Mouse (Mus musculus): ENCODE results near the gene Snrpa1. TPM values are rescaled to one million over a fixed set of nuclear protein-coding genes. Genes with fewer than 3 reads are reported as not detected.

Snrpa1 gene
- polyA plus RNA-seq, 1 experiment from 2014 or later = 90.0 TPM

GRCm38 (mm10) chr7:66108961-66109854, 50.4 kb downstream of the Snrpa1 start, which contains the start of gene Chsy1:
Gene Chsy1 (plus strand): TSS chr7:66109515.
- no peaks in the 10 kb centered on the region for H3K9me3 ChIP-seq (ENCODE audit: control insufficient read depth, low read length)
- H3K27me3 ChIP-seq (ENCODE audit: control insufficient read depth, insufficient read depth, low read length) = no peaks in the 10 kb centered on the region
- H3K4me2 ChIP-seq (ENCODE audit: low read length) = peak within 1 kb of the TSS; percentile 96
- peaks cover 6 to 27% of the 10 kb centered on the region in 2 experiments for H3K4me1 ChIP-seq (ENCODE audit: control insufficient read depth in 2 of 2, insufficient read depth in 2 of 2, low read length in 2 of 2)
- H3K9ac ChIP-seq (ENCODE audit: low read length) = peak within 1 kb of the TSS; percentile 90
- peak within 1 kb of the TSS; percentile 86 to 91 for H3K27ac ChIP-seq (replicated peaks in 1 of 2; ENCODE audit: control insufficient read depth in 1 of 2, insufficient read depth in 1 of 2, low read depth in 2 of 2, low read length in 2 of 2)
- H3K4me3 ChIP-seq (ENCODE audit: control insufficient read depth in 1 of 2, insufficient read depth in 1 of 2, low read depth in 1 of 2, low read length in 2 of 2) = peak within 1 kb of the TSS; percentile 84 to 96
- WGBS = under 1% methylated on average over 107 of the region's 123 CpGs
- peak; percentile 83 for ATAC-seq (ENCODE audit: insufficient number of reproducible peaks, insufficient read depth, low FRiP score, low read depth)
- peaks cover 3% of the 10 kb centered on the region; the same call in 1 of the 2 replicates for H3K36me3 ChIP-seq (ENCODE audit: control insufficient read depth, insufficient read depth, low read length)

- peak overlapping the region; percentile 84 to 96 for H3K4me3 ChIP-seq (ENCODE audit: control insufficient read depth in 1 of 2, insufficient read depth in 1 of 2, low read depth in 1 of 2, low read length in 2 of 2)
- peak overlapping the region; percentile 96 for H3K4me2 ChIP-seq (ENCODE audit: low read length)
- peaks cover 8% of the 10 kb centered on the region; the same call in 1 of the 2 replicates for H3K36me3 ChIP-seq (ENCODE audit: control insufficient read depth, insufficient read depth, low read length)
- ATAC-seq (ENCODE audit: insufficient number of reproducible peaks, insufficient read depth, low FRiP score, low read depth) = peak; percentile 54
- peak overlapping the region; percentile 63 to 91 for H3K27ac ChIP-seq (replicated peaks in 1 of 2; ENCODE audit: control insufficient read depth in 1 of 2, insufficient read depth in 1 of 2, low read depth in 2 of 2, low read length in 2 of 2)
- under 1% methylated on average over 59 of the region's 77 CpGs for WGBS
- no peaks in the 10 kb centered on the region for H3K9me3 ChIP-seq (ENCODE audit: control insufficient read depth, low read length)
- H3K9ac ChIP-seq (ENCODE audit: low read length) = peak overlapping the region; percentile 90
- H3K27me3 ChIP-seq (ENCODE audit: control insufficient read depth, insufficient read depth, low read length) = no peaks in the 10 kb centered on the region
- peaks cover 6 to 35% of the 10 kb centered on the region in 2 experiments for H3K4me1 ChIP-seq (ENCODE audit: control insufficient read depth in 2 of 2, insufficient read depth in 2 of 2, low read length in 2 of 2)
Measured at GRCm38 (mm10) chr7:66109855-66110635, 51.2 kb downstream of the Snrpa1 start.

GRCm38 (mm10) chr7:66110636-66111112, 51.9 kb downstream of the Snrpa1 start:
- WGBS = 2% methylated on average over 10 of the region's 10 CpGs
- peaks cover 8% of the 10 kb centered on the region; the same call in 1 of the 2 replicates for H3K36me3 ChIP-seq (ENCODE audit: control insufficient read depth, insufficient read depth, low read length)
- no peaks in the 10 kb centered on the region for H3K27me3 ChIP-seq (ENCODE audit: control insufficient read depth, insufficient read depth, low read length)
- peaks cover 6 to 42% of the 10 kb centered on the region in 2 experiments for H3K4me1 ChIP-seq (ENCODE audit: control insufficient read depth in 2 of 2, insufficient read depth in 2 of 2, low read length in 2 of 2)
- H3K9ac ChIP-seq (ENCODE audit: low read length) = peak overlapping the region; percentile 90
- peak overlapping the region; percentile 84 to 96 for H3K4me3 ChIP-seq (ENCODE audit: control insufficient read depth in 1 of 2, insufficient read depth in 1 of 2, low read depth in 1 of 2, low read length in 2 of 2)
- H3K4me2 ChIP-seq (ENCODE audit: low read length) = peak overlapping the region; percentile 96
- H3K27ac ChIP-seq (replicated peaks in 1 of 2; ENCODE audit: control insufficient read depth in 1 of 2, insufficient read depth in 1 of 2, low read depth in 2 of 2, low read length in 2 of 2) = peak overlapping the region; percentile 63 to 91
- no peak for ATAC-seq (ENCODE audit: insufficient number of reproducible peaks, insufficient read depth, low FRiP score, low read depth)
- no peaks in the 10 kb centered on the region for H3K9me3 ChIP-seq (ENCODE audit: control insufficient read depth, low read length)

- WGBS = 61% methylated on average over 10 of the region's 10 CpGs
- Histone ChIP-seq H3K4me2 (ENCODE audit: low read length) (peak overlapping the region; percentile 96), H3K9ac (ENCODE audit: low read length) (peak overlapping the region; percentile 90), H3K27ac (replicated peaks in 1 of 2; ENCODE audit: control insufficient read depth in 1 of 2, insufficient read depth in 1 of 2, low read depth in 2 of 2, low read length in 2 of 2) (peak overlapping the region; percentile 28 to 91; a peak in 2 of 4 replicates), H3K9me3 (ENCODE audit: control insufficient read depth, low read length) (no peaks in the 10 kb centered on the region), H3K36me3 (ENCODE audit: control insufficient read depth, insufficient read depth, low read length) (peaks cover 8% of the 10 kb centered on the region; the same call in 1 of the 2 replicates), H3K4me1 (ENCODE audit: control insufficient read depth in 2 of 2, insufficient read depth in 2 of 2, low read length in 2 of 2) (peaks cover 10 to 47% of the 10 kb centered on the region in 2 experiments), H3K27me3 (ENCODE audit: control insufficient read depth, insufficient read depth, low read length) (no peaks in the 10 kb centered on the region), H3K4me3 (ENCODE audit: control insufficient read depth in 1 of 2, insufficient read depth in 1 of 2, low read depth in 1 of 2, low read length in 2 of 2) (peak overlapping the region; percentile 84 to 96; a peak in 3 of 4 replicates)
- ATAC-seq (ENCODE audit: insufficient number of reproducible peaks, insufficient read depth, low FRiP score, low read depth) = no peak
Measured at GRCm38 (mm10) chr7:66111211-66111610, 52.4 kb downstream of the Snrpa1 start.

GRCm38 (mm10) chr7:66113561-66113960, 54.8 kb downstream of the Snrpa1 start:
- Histone ChIP-seq H3K27me3 (ENCODE audit: control insufficient read depth, insufficient read depth, low read length) (no peaks in the 10 kb centered on the region), H3K4me3 (ENCODE audit: control insufficient read depth in 1 of 2, insufficient read depth in 1 of 2, low read depth in 1 of 2, low read length in 2 of 2) (no peak overlapping the region), H3K9me3 (ENCODE audit: control insufficient read depth, low read length) (no peaks in the 10 kb centered on the region), H3K27ac (replicated peaks in 1 of 2; ENCODE audit: control insufficient read depth in 1 of 2, insufficient read depth in 1 of 2, low read depth in 2 of 2, low read length in 2 of 2) (no peak overlapping the region), H3K9ac (ENCODE audit: low read length) (no peak overlapping the region), H3K4me2 (ENCODE audit: low read length) (0 out of 2 replicates have a peak overlapping the region, but pooled peaks have one; percentile 19), H3K4me1 (ENCODE audit: control insufficient read depth in 2 of 2, insufficient read depth in 2 of 2, low read length in 2 of 2) (peaks cover 19 to 54% of the 10 kb centered on the region in 2 experiments), H3K36me3 (ENCODE audit: control insufficient read depth, insufficient read depth, low read length) (peaks cover 8% of the 10 kb centered on the region; the same call in 1 of the 2 replicates)
- ATAC-seq (ENCODE audit: insufficient number of reproducible peaks, insufficient read depth, low FRiP score, low read depth) = no peak
- whole genome bisulfite sequencing = 80% methylated on average over 3 of the region's 3 CpGs

- H3K27me3 ChIP-seq (ENCODE audit: control insufficient read depth, insufficient read depth, low read length) = no peaks in the 10 kb centered on the region
- no peak overlapping the region for H3K27ac ChIP-seq (replicated peaks in 1 of 2; ENCODE audit: control insufficient read depth in 1 of 2, insufficient read depth in 1 of 2, low read depth in 2 of 2, low read length in 2 of 2)
- no peak overlapping the region for H3K4me2 ChIP-seq (ENCODE audit: low read length)
- 55% methylated on average over 11 of the region's 11 CpGs for WGBS
- peak overlapping the region; percentile 19; the same call in 1 of the 2 replicates for H3K9ac ChIP-seq (ENCODE audit: low read length)
- H3K4me3 ChIP-seq (ENCODE audit: control insufficient read depth in 1 of 2, insufficient read depth in 1 of 2, low read depth in 1 of 2, low read length in 2 of 2) = no peak overlapping the region
- no peaks in the 10 kb centered on the region for H3K9me3 ChIP-seq (ENCODE audit: control insufficient read depth, low read length)
- H3K36me3 ChIP-seq (ENCODE audit: control insufficient read depth, insufficient read depth, low read length) = peaks cover 8% of the 10 kb centered on the region; the same call in 1 of the 2 replicates
- ATAC-seq (ENCODE audit: insufficient number of reproducible peaks, insufficient read depth, low FRiP score, low read depth) = no peak
- H3K4me1 ChIP-seq (ENCODE audit: control insufficient read depth in 2 of 2, insufficient read depth in 2 of 2, low read length in 2 of 2) = peaks cover 22 to 67% of the 10 kb centered on the region in 2 experiments
Measured at GRCm38 (mm10) chr7:66115821-66116343, 57.1 kb downstream of the Snrpa1 start.

All from heart, embryonic 14.5 days (tissue).